Mouse (Mus musculus): Measurements from ENCODE around the gene Rag1.

The Rag1 gene

GRCm38 (mm10) chr2:101638979-101639839 is 10.1 kb downstream of the Rag1 start:
- no peak for DNase-seq

GRCm38 (mm10) chr2:101628297-101629236 is 20.7 kb downstream of the Rag1 start:
- DNase-seq = peak; percentile 70

- no peak for DNase-seq
Observed at GRCm38 (mm10) chr2:101627227-101627626, 22.1 kb downstream of the Rag1 start.

GRCm38 (mm10) chr2:101624526-101624925 is 24.8 kb downstream of the Rag1 start, which contains the start of gene Rag2:
Gene Rag2 (plus strand): TSS chr2:101624718.
- DNase-seq = no peak

- no peak for DNase-seq
Observed at GRCm38 (mm10) chr2:101624011-101624410, 25.3 kb downstream of the Rag1 start.

- no peak for DNase-seq
Observed at GRCm38 (mm10) chr2:101623042-101623441, 26.3 kb downstream of the Rag1 start.

- no peak for DNase-seq
Observed at GRCm38 (mm10) chr2:101621611-101622010, 27.7 kb downstream of the Rag1 start.

GRCm38 (mm10) chr2:101620899-101621298 is 28.4 kb downstream of the Rag1 start:
- DNase-seq = no peak

- DNase-seq = no peak
Observed at GRCm38 (mm10) chr2:101618373-101618772, 30.9 kb downstream of the Rag1 start.

GRCm38 (mm10) chr2:101615464-101616305 is 33.6 kb downstream of the Rag1 start:
- DNase-seq = no peak

- DNase-seq = no peak
Observed at GRCm38 (mm10) chr2:101610861-101611260, 38.4 kb downstream of the Rag1 start.

GRCm38 (mm10) chr2:101608232-101608894 is 40.9 kb downstream of the Rag1 start:
- DNase-seq = no peak

- DNase-seq = no peak
Observed at GRCm38 (mm10) chr2:101603099-101603498, 46.2 kb downstream of the Rag1 start.

GRCm38 (mm10) chr2:101600703-101601102 is 48.6 kb downstream of the Rag1 start:
- DNase-seq = peak; percentile 20

- no peak for DNase-seq
Observed at GRCm38 (mm10) chr2:101598190-101599181, 50.8 kb downstream of the Rag1 start.

GRCm38 (mm10) chr2:101597186-101597585 is 52.1 kb downstream of the Rag1 start:
- DNase-seq = no peak

GRCm38 (mm10) chr2:101594681-101595080 is 54.6 kb downstream of the Rag1 start:
- no peak for DNase-seq

GRCm38 (mm10) chr2:101592886-101593285 is 56.4 kb downstream of the Rag1 start:
- DNase-seq = no peak

GRCm38 (mm10) chr2:101592023-101592841 is 57.1 kb downstream of the Rag1 start:
- no peak for DNase-seq

GRCm38 (mm10) chr2:101591356-101591755 is 57.9 kb downstream of the Rag1 start:
- DNase-seq = no peak
